Mouse (Mus musculus): ENCODE measurements around the gene Cenpx. TPM values are rescaled to one million over a fixed set of nuclear protein-coding genes. Genes with fewer than 3 reads are reported as not detected.

Cenpx gene
- polyA plus RNA-seq, 1 experiment: 57.6 TPM

DNA sequence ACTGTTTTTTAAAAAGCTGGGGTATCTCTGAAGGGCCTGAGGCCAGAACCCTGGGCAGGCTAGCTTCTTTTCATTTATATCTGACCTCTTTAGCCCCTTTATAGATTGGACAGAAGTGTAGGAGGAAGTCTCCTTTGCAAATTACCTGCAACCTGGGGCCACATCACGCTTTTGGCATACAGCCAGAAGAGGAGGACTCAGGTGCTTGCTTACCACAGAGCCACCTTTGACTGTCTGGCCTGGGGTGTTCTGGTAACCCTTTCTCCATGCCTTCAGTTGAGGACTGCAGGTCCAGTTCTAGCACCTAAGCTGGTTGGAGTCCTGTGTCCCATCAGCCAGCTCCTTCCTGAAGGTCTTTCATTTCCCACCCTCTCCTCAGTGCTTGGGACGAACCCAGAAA, 4.0 kb downstream of the Cenpx start:
- Histone ChIP-seq H3K79me2 (ENCODE audit: control insufficient read depth, insufficient read depth) (no peaks in the 10 kb centered on the region), H3K4me3 (ENCODE audit: insufficient read depth, poor library complexity, severe bottlenecking) (no peak overlapping the region), H3ac (ENCODE audit: control insufficient read depth, insufficient read length, low read depth) (no peak overlapping the region), H3K27me3 (ENCODE audit: control insufficient read depth, insufficient read depth, insufficient read length) (no peaks in the 10 kb centered on the region), H3K79me3 (ENCODE audit: low read depth) (no peaks in the 10 kb centered on the region), H3K36me3 (ENCODE audit: control insufficient read depth, insufficient read depth) (peaks cover 21% of the 10 kb centered on the region)
- TF ChIP-seq MYOD1 (IDR thresholded peaks at IDR 0.05; ENCODE audit: control insufficient read depth, insufficient read length, low read depth): no peak
- no peak for TF ChIP-seq FOSL1 (IDR thresholded peaks at IDR 0.05; ENCODE audit: insufficient read depth, low read length, poor library complexity, severe bottlenecking)
- TF ChIP-seq MYOG (IDR thresholded peaks at IDR 0.05; ENCODE audit: control insufficient read depth, extremely low read depth, insufficient read length): no peak
- no peak for TF ChIP-seq CTCF (IDR thresholded peaks at IDR 0.05; ENCODE audit: control insufficient read depth, insufficient read depth, insufficient read length)
- TF ChIP-seq CEBPB (IDR thresholded peaks at IDR 0.05; ENCODE audit: low read depth): no peak
- TF ChIP-seq MAX (IDR thresholded peaks at IDR 0.05): no peak

DNA sequence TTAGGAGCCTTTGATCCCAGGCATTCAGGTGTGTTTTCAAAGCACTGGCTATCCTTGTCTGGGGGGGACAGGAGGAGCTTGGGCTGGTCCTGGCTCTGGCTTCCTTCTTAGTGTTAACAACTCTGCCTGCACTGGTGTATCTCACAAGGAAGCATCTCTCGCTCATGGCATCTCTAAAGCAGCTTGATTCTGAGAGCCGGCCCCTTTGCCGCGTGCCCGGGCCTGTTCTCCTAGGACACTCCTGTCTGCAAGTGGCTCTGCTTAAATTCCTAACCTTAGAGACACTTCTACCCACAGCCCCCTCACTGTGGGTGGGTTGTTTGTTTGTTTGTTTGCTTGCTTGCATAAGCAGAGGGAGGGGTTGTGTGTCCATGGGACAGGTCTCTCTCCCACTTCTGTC, 5.6 kb downstream of the Cenpx start:
- Histone ChIP-seq H3K79me2 (ENCODE audit: control insufficient read depth, insufficient read depth) (no peaks in the 10 kb centered on the region), H3K36me3 (ENCODE audit: control insufficient read depth, insufficient read depth) (peaks cover 26% of the 10 kb centered on the region), H3K79me3 (ENCODE audit: low read depth) (no peaks in the 10 kb centered on the region), H3ac (ENCODE audit: control insufficient read depth, insufficient read length, low read depth) (no peak overlapping the region), H3K4me3 (ENCODE audit: insufficient read depth, poor library complexity, severe bottlenecking) (no peak overlapping the region), H3K27me3 (ENCODE audit: control insufficient read depth, insufficient read depth, insufficient read length) (no peaks in the 10 kb centered on the region)
- no peak for TF ChIP-seq CTCF (IDR thresholded peaks at IDR 0.05; ENCODE audit: control insufficient read depth, insufficient read depth, insufficient read length)
- TF ChIP-seq USF1 (IDR thresholded peaks at IDR 0.05; ENCODE audit: low read depth): no peak
- TF ChIP-seq FOSL1 (IDR thresholded peaks at IDR 0.05; ENCODE audit: insufficient read depth, low read length, poor library complexity, severe bottlenecking): no peak
- no peak for TF ChIP-seq CEBPB (IDR thresholded peaks at IDR 0.05; ENCODE audit: low read depth)
- TF ChIP-seq MYOG (IDR thresholded peaks at IDR 0.05; ENCODE audit: control insufficient read depth, extremely low read depth, insufficient read length): no peak
- TF ChIP-seq MAX (IDR thresholded peaks at IDR 0.05): no peak
- no peak for TF ChIP-seq MYOD1 (IDR thresholded peaks at IDR 0.05; ENCODE audit: control insufficient read depth, insufficient read length, low read depth)

GRCm38 (mm10) chr11:120707225-120707624, 6.3 kb downstream of the Cenpx start:
- Histone ChIP-seq H3K27me3 (ENCODE audit: control insufficient read depth, insufficient read depth, insufficient read length) (no peaks in the 10 kb centered on the region), H3K79me3 (ENCODE audit: low read depth) (no peaks in the 10 kb centered on the region), H3K36me3 (ENCODE audit: control insufficient read depth, insufficient read depth) (peaks cover 30% of the 10 kb centered on the region), H3K79me2 (ENCODE audit: control insufficient read depth, insufficient read depth) (no peaks in the 10 kb centered on the region), H3K4me3 (ENCODE audit: insufficient read depth, poor library complexity, severe bottlenecking) (no peak overlapping the region), H3ac (ENCODE audit: control insufficient read depth, insufficient read length, low read depth) (no peak overlapping the region)
- TF ChIP-seq MYOD1 (IDR thresholded peaks at IDR 0.05; ENCODE audit: control insufficient read depth, insufficient read length, low read depth): no peak
- no peak for TF ChIP-seq CTCF (IDR thresholded peaks at IDR 0.05; ENCODE audit: control insufficient read depth, insufficient read depth, insufficient read length)
- no peak for TF ChIP-seq MAX (IDR thresholded peaks at IDR 0.05)
- no peak for TF ChIP-seq CEBPB (IDR thresholded peaks at IDR 0.05; ENCODE audit: low read depth)
- TF ChIP-seq FOSL1 (IDR thresholded peaks at IDR 0.05; ENCODE audit: insufficient read depth, low read length, poor library complexity, severe bottlenecking): no peak
- TF ChIP-seq USF1 (IDR thresholded peaks at IDR 0.05; ENCODE audit: low read depth): no peak
- TF ChIP-seq MYOG (IDR thresholded peaks at IDR 0.05; ENCODE audit: control insufficient read depth, extremely low read depth, insufficient read length): no peak

DNA sequence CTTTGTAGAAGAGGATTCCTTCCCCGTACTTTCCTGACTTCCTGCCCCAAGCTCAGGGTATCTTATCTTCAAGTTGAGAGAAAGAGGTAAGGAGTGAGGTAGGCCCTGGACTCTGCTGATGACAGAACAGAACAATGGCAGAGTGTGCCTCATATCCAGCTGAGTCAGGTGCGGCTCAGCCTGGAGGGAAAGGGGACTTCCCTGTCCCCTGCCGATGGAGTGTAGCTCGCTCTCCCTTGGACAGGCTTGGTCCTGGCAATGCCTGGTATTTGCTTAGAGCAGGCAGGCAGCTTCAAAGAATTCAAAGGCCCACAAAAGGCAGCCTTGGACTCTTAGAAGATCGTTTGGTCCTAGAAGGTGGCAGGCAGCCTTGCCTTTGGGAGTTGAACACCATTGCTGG, 7.4 kb downstream of the Cenpx start:
- peaks cover 3% of the 10 kb centered on the region for H3K79me2 ChIP-seq (ENCODE audit: control insufficient read depth, insufficient read depth)
- H3K4me3 ChIP-seq (ENCODE audit: insufficient read depth, poor library complexity, severe bottlenecking): no peak overlapping the region

GRCm38 (mm10) chr11:120704486-120705325, 8.8 kb downstream of the Cenpx start:
- H3ac ChIP-seq (ENCODE audit: control insufficient read depth, insufficient read length, low read depth): peak overlapping the region; percentile 22
- peaks cover 17% of the 10 kb centered on the region for H3K79me2 ChIP-seq (ENCODE audit: control insufficient read depth, insufficient read depth)
- no peak overlapping the region for H3K4me3 ChIP-seq (ENCODE audit: insufficient read depth, poor library complexity, severe bottlenecking)
- peaks cover 39% of the 10 kb centered on the region for H3K36me3 ChIP-seq (ENCODE audit: control insufficient read depth, insufficient read depth)
- H3K79me3 ChIP-seq (ENCODE audit: low read depth): no peaks in the 10 kb centered on the region
- no peak for TF ChIP-seq MYOG (IDR thresholded peaks at IDR 0.05; ENCODE audit: control insufficient read depth, extremely low read depth, insufficient read length)
- no peak for TF ChIP-seq FOSL1 (IDR thresholded peaks at IDR 0.05; ENCODE audit: insufficient read depth, low read length, poor library complexity, severe bottlenecking)
- no peak for TF ChIP-seq USF1 (IDR thresholded peaks at IDR 0.05; ENCODE audit: low read depth)
- TF ChIP-seq CTCF (IDR thresholded peaks at IDR 0.05; ENCODE audit: control insufficient read depth, insufficient read depth, insufficient read length): no peak
- no peaks in the 10 kb centered on the region for H3K27me3 ChIP-seq (ENCODE audit: control insufficient read depth, insufficient read depth, insufficient read length)

More for the DNA sequence above, 7.4 kb downstream of the Cenpx start:
- H3ac ChIP-seq (ENCODE audit: control insufficient read depth, insufficient read length, low read depth): no peak overlapping the region
- no peaks in the 10 kb centered on the region for H3K79me3 ChIP-seq (ENCODE audit: low read depth)
- peaks cover 40% of the 10 kb centered on the region for H3K36me3 ChIP-seq (ENCODE audit: control insufficient read depth, insufficient read depth)
- no peak for TF ChIP-seq CTCF (IDR thresholded peaks at IDR 0.05; ENCODE audit: control insufficient read depth, insufficient read depth, insufficient read length)
- no peak for TF ChIP-seq FOSL1 (IDR thresholded peaks at IDR 0.05; ENCODE audit: insufficient read depth, low read length, poor library complexity, severe bottlenecking)
- no peak for TF ChIP-seq MYOD1 (IDR thresholded peaks at IDR 0.05; ENCODE audit: control insufficient read depth, insufficient read length, low read depth)
- no peak for TF ChIP-seq USF1 (IDR thresholded peaks at IDR 0.05; ENCODE audit: low read depth)
- no peak for TF ChIP-seq MAX (IDR thresholded peaks at IDR 0.05)
- TF ChIP-seq CEBPB (IDR thresholded peaks at IDR 0.05; ENCODE audit: low read depth): no peak
- no peak for TF ChIP-seq MYOG (IDR thresholded peaks at IDR 0.05; ENCODE audit: control insufficient read depth, extremely low read depth, insufficient read length)
- H3K27me3 ChIP-seq (ENCODE audit: control insufficient read depth, insufficient read depth, insufficient read length): no peaks in the 10 kb centered on the region
